Mouse (Mus musculus) heart, postnatal 0 days (tissue): ENCODE results near the gene Pde2a.

Experiments used
- CTCF ChIP-seq: IDR thresholded peaks from 2 replicates; pipeline ENCODE4 v1.5.1; 2016; ENCODE audit warnings: antibody characterized with exemption, control low read depth, low read depth
- EP300 ChIP-seq: IDR thresholded peaks from 2 replicates; pipeline ENCODE4 v1.6.1; 2016; ENCODE audit warnings: antibody characterized with exemption, low read depth

GRCm38 (mm10) chr7:101479841-101480240, 58.4 kb downstream of the Pde2a start:
- no peak for TF ChIP-seq CTCF
- TF ChIP-seq EP300, result no peak
